Mouse (Mus musculus): Measurements from ENCODE around the gene Kyat3. TPM values are rescaled to one million over a fixed set of nuclear protein-coding genes. Genes with fewer than 3 reads are reported as not detected.

The Kyat3 gene
- total and polyA plus RNA-seq, 3 experiments: 11.7 to 25.6 TPM; not detected in 1

- Histone ChIP-seq H3K4me1 (ENCODE audit: control insufficient read depth in 1 of 2, insufficient read depth in 2 of 2, low read length in 2 of 2) (no peaks in the 10 kb centered on the region), H3K9me3 (replicated peaks; ENCODE audit: insufficient read depth, low read length) (no peaks in the 10 kb centered on the region), H3K79me2 (ENCODE audit: control insufficient read depth, insufficient read depth, low read length, poor library complexity) (no peaks in the 10 kb centered on the region), H3K4me3 (ENCODE audit: control insufficient read depth in 1 of 2, insufficient read depth in 1 of 2, low read depth in 2 of 2, low read length in 2 of 2) (no peak overlapping the region), H3K27ac (ENCODE audit: control insufficient read depth, low read depth, low read length) (no peak overlapping the region), H3K9ac (ENCODE audit: control insufficient read depth, low read depth, low read length, poor library complexity, severe bottlenecking) (no peak overlapping the region), H3K36me3 (ENCODE audit: control insufficient read depth in 1 of 2, insufficient read depth in 2 of 2, low read length in 2 of 2) (no peaks in the 10 kb centered on the region), H3K27me3 (ENCODE audit: control insufficient read depth in 1 of 2, insufficient read depth in 2 of 2, low read length in 2 of 2) (no peaks in the 10 kb centered on the region)
- DNase-seq (ENCODE audit: low read depth, low spot score): no peak
- TF ChIP-seq NRF1 (IDR thresholded peaks at IDR 0.05; ENCODE audit: insufficient read depth, low read depth, low read length, poor library complexity, severe bottlenecking): no peak
- no peak for TF ChIP-seq HCFC1 (IDR thresholded peaks at IDR 0.05; ENCODE audit: low read depth, low read length)
- no peak for TF ChIP-seq EP300 (IDR thresholded peaks at IDR 0.05; ENCODE audit: low read depth in 1 of 2, low read length in 2 of 2)
- TF ChIP-seq MAX (IDR thresholded peaks at IDR 0.05; ENCODE audit: low read length): no peak
- no peak for TF ChIP-seq CTCF (IDR thresholded peaks at IDR 0.05 in 2 of 3, conservative IDR thresholded peaks at IDR 0.05 in 1 of 3; ENCODE audit: control insufficient read depth in 1 of 3, insufficient read depth in 1 of 3, low read depth in 2 of 3, low read length in 3 of 3, poor library complexity in 1 of 3, severe bottlenecking in 1 of 3)
- no peak for TF ChIP-seq USF2 (IDR thresholded peaks at IDR 0.05; ENCODE audit: borderline replicate concordance in 1 of 2, insufficient read depth in 1 of 2, low read depth in 1 of 2, low read length in 2 of 2)
- no peak for TF ChIP-seq POLR2AphosphoS5 (IDR thresholded peaks at IDR 0.05; ENCODE audit: borderline replicate concordance, low read depth, low read length)
Observed at GRCm38 (mm10) chr3:142725481-142725880, 24.6 kb downstream of the Kyat3 start.

- H3K36me3 ChIP-seq (ENCODE audit: control insufficient read depth in 1 of 2, insufficient read depth in 2 of 2, low read length in 2 of 2): no peaks in the 10 kb centered on the region
- no peak for DNase-seq (ENCODE audit: low read depth, low spot score)
- TF ChIP-seq CHD1 (IDR thresholded peaks at IDR 0.05; ENCODE audit: low read depth, low read length) (no peak), ZKSCAN1 (IDR thresholded peaks at IDR 0.05; ENCODE audit: low read depth, low read length) (no peak), POLR2AphosphoS5 (IDR thresholded peaks at IDR 0.05; ENCODE audit: borderline replicate concordance, low read depth, low read length) (no peak), MXI1 (IDR thresholded peaks at IDR 0.05; ENCODE audit: low read depth, low read length) (no peak), TCF12 (IDR thresholded peaks at IDR 0.05; ENCODE audit: low read depth, low read length) (no peak), POLR2A (IDR thresholded peaks at IDR 0.05; ENCODE audit: control insufficient read depth in 1 of 2, insufficient read depth in 1 of 2, low read depth in 1 of 2, low read length in 2 of 2, poor library complexity in 1 of 2) (no peak), KAT2A (conservative IDR thresholded peaks at IDR 0.05; ENCODE audit: low read depth, low read length) (no peak), ZMIZ1 (IDR thresholded peaks at IDR 0.05; ENCODE audit: low read depth, low read length) (no peak), USF1 (IDR thresholded peaks at IDR 0.05; ENCODE audit: low read depth, low read length) (no peak), TAL1 (IDR thresholded peaks at IDR 0.05; ENCODE audit: low read length) (no peak), CTCF (IDR thresholded peaks at IDR 0.05 in 2 of 3, conservative IDR thresholded peaks at IDR 0.05 in 1 of 3; ENCODE audit: control insufficient read depth in 1 of 3, insufficient read depth in 1 of 3, low read depth in 2 of 3, low read length in 3 of 3, poor library complexity in 1 of 3, severe bottlenecking in 1 of 3) (no peak), TBP (IDR thresholded peaks at IDR 0.05; ENCODE audit: low read depth, low read length) (no peak), BHLHE40 (IDR thresholded peaks at IDR 0.05; ENCODE audit: borderline replicate concordance, low read depth, low read length) (no peak), CHD2 (IDR thresholded peaks at IDR 0.05; ENCODE audit: low read length) (no peak), HCFC1 (IDR thresholded peaks at IDR 0.05; ENCODE audit: low read depth, low read length) (no peak), JUND (IDR thresholded peaks at IDR 0.05; ENCODE audit: low read depth, low read length) (no peak)
Observed at GRCm38 (mm10) chr3:142725969-142726672, 25.3 kb downstream of the Kyat3 start.

More at GRCm38 (mm10) chr3:142725969-142726672, 25.3 kb downstream of the Kyat3 start:
- H3K27ac ChIP-seq (ENCODE audit: control insufficient read depth, low read depth, low read length): no peak overlapping the region
- no peaks in the 10 kb centered on the region for H3K79me2 ChIP-seq (ENCODE audit: control insufficient read depth, insufficient read depth, low read length, poor library complexity)
- no peak overlapping the region for H3K4me3 ChIP-seq (ENCODE audit: control insufficient read depth in 1 of 2, insufficient read depth in 1 of 2, low read depth in 2 of 2, low read length in 2 of 2)
- H3K27me3 ChIP-seq (ENCODE audit: control insufficient read depth in 1 of 2, insufficient read depth in 2 of 2, low read length in 2 of 2): no peaks in the 10 kb centered on the region
- no peaks in the 10 kb centered on the region for H3K9me3 ChIP-seq (replicated peaks; ENCODE audit: insufficient read depth, low read length)
- H3K4me1 ChIP-seq (ENCODE audit: control insufficient read depth in 1 of 2, insufficient read depth in 2 of 2, low read length in 2 of 2): no peaks in the 10 kb centered on the region
- no peak overlapping the region for H3K9ac ChIP-seq (ENCODE audit: control insufficient read depth, low read depth, low read length, poor library complexity, severe bottlenecking)

Data from MEL (cell line).